Mouse (Mus musculus) neural tube, embryonic 13.5 days (tissue): ENCODE measurements around the gene Gm5244. TPM values are rescaled to one million over a fixed set of nuclear protein-coding genes. Genes with fewer than 3 reads are reported as not detected.

ENCODE experiments used
- ATAC-seq: fragments of 200-750 bp; cut with Nextera tagmentation; 2 replicates; pipeline ENCODE4 v1.8.0; 2017; ENCODE audit warnings: low read depth, mild to moderate bottlenecking, moderate TSS enrichment, moderate library complexity
- H3K27ac ChIP-seq: fragments of 300-500 bp; sonication (generic); replicated peaks from 2 replicates; pipeline ENCODE4 v1.5.1; 2015; ENCODE audit warnings: moderate library complexity, mild to moderate bottlenecking, inconsistent platforms
- H3K27me3 ChIP-seq: fragments of 300-500 bp; sonication (generic); 2 replicates; pipeline ENCODE4 v1.6.1; 2015; ENCODE audit warnings: mild to moderate bottlenecking, inconsistent platforms
- H3K36me3 ChIP-seq: fragments of 300-500 bp; sonication (generic); 2 replicates; pipeline ENCODE4 v1.6.1; 2015; ENCODE audit warnings: mild to moderate bottlenecking, inconsistent platforms
- H3K4me1 ChIP-seq: fragments of 300-500 bp; sonication (generic); replicated peaks from 2 replicates; pipeline ENCODE4 v1.6.1; 2015; ENCODE audit warnings: inconsistent platforms
- H3K4me2 ChIP-seq: fragments of 300-500 bp; sonication (generic); 2 replicates; pipeline ENCODE4 v1.6.1; 2015; ENCODE audit warnings: inconsistent platforms, mild to moderate bottlenecking, moderate library complexity
- H3K4me3 ChIP-seq: fragments of 300-500 bp; sonication (generic); 2 replicates; pipeline ENCODE4 v1.5.1; 2015; ENCODE audit warnings: mild to moderate bottlenecking, inconsistent platforms
- H3K9ac ChIP-seq: fragments of 300-500 bp; sonication (generic); 2 replicates; pipeline ENCODE4 v1.6.1; 2015; ENCODE audit warnings: moderate library complexity, mild to moderate bottlenecking, inconsistent platforms
- H3K9me3 ChIP-seq: fragments of 300-500 bp; sonication (generic); 2 replicates; pipeline ENCODE4 v1.6.1; 2016; ENCODE audit warnings: inconsistent platforms
- WGBS: fragments of 180-500 bp; shearing (Covaris S2); methylation state at CpG from one replicate; pipeline ENCODE4 v1.1.7; 2015; 5-methylcytosine and 5-hydroxymethylcytosine counted together
- polyA plus RNA-seq: library from polyadenylated mRNA; unstranded; fragments of >200 nt; fragmentation: Nextera tagmentation; extraction: Ambion mirVana; gene quantifications from 2 replicates; pipeline ENCODE4 v1.2.1, GENCODE M21; 2015

The Gm5244 gene
- polyA plus RNA-seq, 1 experiment from 2014 or later, result not detected

DNA sequence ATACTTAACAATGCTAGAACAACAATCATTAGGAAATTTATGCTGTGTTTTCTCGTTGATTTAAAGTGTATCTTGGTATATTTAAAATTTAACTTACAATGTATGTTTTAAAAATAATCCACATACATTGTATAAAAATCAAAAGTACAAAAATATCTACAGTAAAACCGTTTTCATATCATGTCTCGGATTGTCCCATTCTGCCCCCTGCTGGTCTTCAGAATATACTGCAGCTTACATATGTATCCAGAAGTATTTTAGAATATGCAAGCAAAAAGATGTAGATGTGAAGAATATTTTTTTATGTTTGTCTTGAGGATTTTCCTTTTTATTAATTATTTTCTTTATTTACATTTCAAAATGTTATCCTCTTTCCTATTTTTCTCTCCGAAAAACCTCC, 26.1 kb upstream of the Gm5244 start:
- Histone ChIP-seq H3K36me3 (no peaks in the 10 kb centered on the region), H3K27ac (no peak overlapping the region), H3K4me2 (no peak overlapping the region), H3K27me3 (no peaks in the 10 kb centered on the region), H3K4me1 (no peaks in the 10 kb centered on the region), H3K9me3 (no peaks in the 10 kb centered on the region), H3K4me3 (no peak overlapping the region), H3K9ac (no peak overlapping the region)
- no peak for ATAC-seq
- 35% methylated on average over 4 of the region's 4 CpGs for WGBS

DNA sequence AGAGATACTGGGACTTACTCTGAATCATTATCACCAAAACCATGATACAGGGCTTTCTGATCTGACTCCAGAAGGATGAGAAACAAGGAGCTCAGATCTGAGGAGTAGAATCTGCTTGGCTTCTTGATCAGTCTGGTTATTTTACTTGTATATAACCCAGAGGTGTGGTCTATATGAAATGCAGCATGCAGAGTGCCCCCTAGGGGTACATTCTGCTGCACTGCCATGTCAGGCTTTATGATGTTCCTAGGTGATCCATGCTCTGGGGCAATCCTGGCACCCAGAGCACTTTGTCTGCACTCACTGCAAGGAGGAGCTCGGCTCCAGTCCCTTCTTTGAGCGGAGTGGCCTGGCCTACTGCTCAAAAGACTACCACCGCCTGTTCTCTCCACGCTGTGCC, 21.9 kb upstream of the Gm5244 start:
- H3K36me3 ChIP-seq, result no peaks in the 10 kb centered on the region
- no peak for ATAC-seq
- 82% methylated on average over 4 of the region's 4 CpGs for WGBS
- no peaks in the 10 kb centered on the region for H3K9me3 ChIP-seq
- no peak overlapping the region for H3K9ac ChIP-seq
- H3K4me3 ChIP-seq, result no peak overlapping the region
- H3K4me1 ChIP-seq, result no peaks in the 10 kb centered on the region
- H3K4me2 ChIP-seq, result no peak overlapping the region
- H3K27ac ChIP-seq, result no peak overlapping the region
- H3K27me3 ChIP-seq, result no peaks in the 10 kb centered on the region

DNA sequence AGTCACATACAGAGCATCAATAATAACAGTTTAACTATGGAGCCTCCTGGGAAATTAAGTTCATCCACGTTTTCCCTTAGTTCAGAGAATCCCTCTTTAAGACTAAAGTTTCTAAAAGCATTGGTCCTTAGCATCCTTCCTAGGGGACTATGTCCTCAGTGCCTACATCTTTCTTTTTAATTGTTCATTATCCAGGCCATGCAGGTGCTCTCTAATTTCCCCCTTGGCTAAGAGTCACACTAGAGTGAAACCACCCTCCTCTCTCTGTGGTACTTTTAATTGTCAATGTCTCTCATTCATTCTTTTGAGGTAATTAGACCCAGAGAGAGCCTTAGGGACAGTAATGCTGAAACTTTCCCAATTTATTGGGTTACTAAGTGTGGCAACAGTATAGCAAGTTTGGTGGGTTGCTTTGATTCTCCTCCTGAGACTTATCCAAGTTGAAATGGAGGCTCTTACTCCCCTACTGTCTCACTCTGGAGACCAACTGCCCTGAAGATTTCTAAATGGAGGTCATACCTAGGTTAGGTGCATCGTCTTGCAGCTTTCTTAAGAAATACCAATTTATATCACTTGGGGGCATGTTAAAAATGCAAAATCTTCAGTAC, 15.6 kb upstream of the Gm5244 start:
- 75% methylated on average over 2 of the region's 2 CpGs for WGBS
- H3K9ac ChIP-seq, result no peak overlapping the region
- H3K27me3 ChIP-seq, result no peaks in the 10 kb centered on the region
- H3K36me3 ChIP-seq, result no peaks in the 10 kb centered on the region
- H3K4me1 ChIP-seq, result no peaks in the 10 kb centered on the region
- ATAC-seq, result no peak
- H3K9me3 ChIP-seq, result no peaks in the 10 kb centered on the region
- H3K4me3 ChIP-seq, result no peak overlapping the region
- H3K27ac ChIP-seq, result no peak overlapping the region
- no peak overlapping the region for H3K4me2 ChIP-seq

DNA sequence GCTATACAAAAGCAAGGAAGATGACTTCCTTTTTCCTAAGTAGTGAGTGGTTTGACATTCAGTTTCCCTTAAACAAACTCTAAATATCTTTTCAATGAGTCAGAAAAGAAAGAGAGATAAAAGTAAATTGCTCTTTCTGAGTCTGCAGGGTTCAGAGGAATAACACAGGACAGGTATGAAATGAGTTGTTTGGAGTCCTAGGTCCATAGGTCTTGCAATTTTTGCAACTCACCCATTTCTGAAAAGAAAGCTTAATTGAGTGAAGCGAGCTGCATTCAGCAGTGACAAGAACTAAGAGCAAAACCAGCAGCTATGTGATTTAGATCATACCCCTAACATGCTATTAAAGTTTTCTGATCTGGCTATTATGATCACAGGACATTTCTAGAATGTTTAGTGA, 14.9 kb upstream of the Gm5244 start:
- Histone ChIP-seq H3K4me1 (no peaks in the 10 kb centered on the region), H3K4me3 (no peak overlapping the region), H3K27ac (no peak overlapping the region), H3K9ac (no peak overlapping the region), H3K9me3 (no peaks in the 10 kb centered on the region), H3K27me3 (no peaks in the 10 kb centered on the region), H3K36me3 (no peaks in the 10 kb centered on the region), H3K4me2 (no peak overlapping the region)
- 69% methylated on average over 1 of the region's 1 CpGs for WGBS
- ATAC-seq, result no peak

DNA sequence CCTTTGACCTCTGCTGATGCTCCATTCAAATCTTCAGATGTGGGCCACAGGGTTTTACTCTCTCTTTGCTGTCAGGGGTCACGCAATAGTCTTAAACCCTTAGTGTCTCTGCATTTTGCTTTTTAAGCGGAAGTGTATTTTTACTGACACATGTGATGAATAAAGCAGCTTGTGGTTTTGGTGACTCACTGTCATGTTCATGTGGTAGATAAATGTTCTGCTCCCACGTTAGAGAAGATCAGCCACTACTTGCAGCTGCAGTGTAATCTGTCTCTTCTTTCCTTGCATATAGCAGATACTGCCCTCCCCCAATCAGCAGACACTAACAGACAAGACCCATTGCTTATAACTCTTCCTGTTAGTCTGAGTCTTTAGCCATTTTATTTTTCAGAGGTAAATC, 12.9 kb upstream of the Gm5244 start:
- 91% methylated on average over 3 of the region's 3 CpGs for WGBS
- Histone ChIP-seq H3K4me3 (no peak overlapping the region), H3K9me3 (no peaks in the 10 kb centered on the region), H3K4me2 (no peak overlapping the region), H3K27me3 (no peaks in the 10 kb centered on the region), H3K36me3 (no peaks in the 10 kb centered on the region), H3K9ac (no peak overlapping the region), H3K27ac (no peak overlapping the region), H3K4me1 (no peaks in the 10 kb centered on the region)
- no peak for ATAC-seq

DNA sequence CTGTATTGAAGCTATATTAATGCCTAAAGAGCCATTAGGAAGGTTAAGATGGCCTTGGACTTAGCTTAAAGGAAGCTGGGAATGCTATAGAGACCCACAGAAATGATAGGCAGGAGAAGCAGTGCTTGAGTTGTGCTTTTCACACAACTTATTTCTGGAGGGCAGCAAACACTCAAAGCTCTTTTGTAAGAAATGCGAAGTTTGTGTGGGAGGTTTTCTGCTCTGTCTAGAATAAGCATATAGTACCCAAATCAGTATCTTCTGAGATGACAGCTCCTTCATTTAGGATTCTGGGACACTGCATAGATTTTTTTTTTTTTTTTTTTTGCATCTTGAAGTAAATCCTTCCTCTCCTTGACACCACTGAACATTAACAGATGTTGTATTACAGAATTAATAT, 8.0 kb upstream of the Gm5244 start:
- Histone ChIP-seq H3K4me1 (no peaks in the 10 kb centered on the region), H3K27ac (no peak overlapping the region), H3K27me3 (no peaks in the 10 kb centered on the region), H3K9ac (no peak overlapping the region), H3K4me3 (no peak overlapping the region), H3K9me3 (no peaks in the 10 kb centered on the region), H3K36me3 (no peaks in the 10 kb centered on the region), H3K4me2 (no peak overlapping the region)
- WGBS, result 97% methylated on average over 1 of the region's 1 CpGs
- no peak for ATAC-seq

GRCm38 (mm10) chr19:12856983-12857382, 10.5 kb downstream of the Gm5244 start, which contains the start of gene Olfr1444:
TSS of gene Olfr1444 (plus strand) at chr19:12857283.
- Histone ChIP-seq H3K4me2 (no peak within 1 kb of the TSS), H3K9me3 (no peaks in the 10 kb centered on the region), H3K9ac (no peak within 1 kb of the TSS), H3K27ac (no peak within 1 kb of the TSS), H3K36me3 (no peaks in the 10 kb centered on the region), H3K27me3 (no peaks in the 10 kb centered on the region), H3K4me3 (no peak within 1 kb of the TSS), H3K4me1 (no peaks in the 10 kb centered on the region)
- ATAC-seq, result no peak
- WGBS, result 65% methylated on average over 1 of the region's 1 CpGs

DNA sequence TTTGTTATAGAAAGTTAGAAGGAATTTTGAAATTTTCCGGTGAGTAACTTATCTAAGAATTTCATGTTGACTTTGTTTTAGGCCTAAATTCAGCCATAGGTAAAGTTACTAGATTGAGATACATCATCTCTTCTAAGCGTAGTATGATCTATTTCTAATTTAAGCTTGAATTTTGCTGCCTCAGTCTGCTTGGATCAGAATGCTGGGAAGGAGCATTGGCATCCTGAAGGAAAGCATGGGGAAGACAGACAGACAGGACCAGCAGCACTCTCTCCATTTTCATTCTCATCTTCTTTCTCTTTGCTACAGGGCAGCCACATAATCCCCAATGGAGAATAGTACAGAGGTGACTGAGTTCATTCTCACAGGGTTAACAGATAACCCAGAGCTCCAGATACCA, 37.1 kb downstream of the Gm5244 start, which contains the start of gene Olfr1445:
TSS of gene Olfr1445 (plus strand) at position 301 of the 400 bp plus-strand sequence.
- Histone ChIP-seq H3K4me2 (no peak within 1 kb of the TSS), H3K4me3 (no peak within 1 kb of the TSS), H3K27ac (no peak within 1 kb of the TSS), H3K9me3 (no peaks in the 10 kb centered on the region; the same call in 1 of the 2 replicates), H3K27me3 (no peaks in the 10 kb centered on the region), H3K9ac (no peak within 1 kb of the TSS), H3K4me1 (no peaks in the 10 kb centered on the region), H3K36me3 (no peaks in the 10 kb centered on the region)
- 82% methylated on average over 2 of the region's 2 CpGs for WGBS
- ATAC-seq, result no peak

- Histone ChIP-seq H3K27me3 (no peaks in the 10 kb centered on the region), H3K4me2 (no peak within 1 kb of the TSS), H3K4me3 (no peak within 1 kb of the TSS), H3K9me3 (no peaks in the 10 kb centered on the region), H3K36me3 (no peaks in the 10 kb centered on the region), H3K9ac (no peak within 1 kb of the TSS), H3K27ac (no peak within 1 kb of the TSS), H3K4me1 (no peaks in the 10 kb centered on the region)
- no peak for ATAC-seq
- 87% methylated on average over 1 of the region's 1 CpGs for WGBS
These were observed 46.9 kb downstream of the Gm5244 start, which contains the start of gene Olfr1446 for GRCm38 (mm10) chr19:12893424-12893823. TSS of gene Olfr1446 (minus strand) at chr19:12893524.

Other genes with a start within 250 kb of the Gm5244 start
- gene Gm4952, start 246.7 kb upstream of the Gm5244 start, polyA plus RNA-seq, result not detected in 2 replicates
- gene Glyat, start 213.4 kb upstream of the Gm5244 start, polyA plus RNA-seq, result not detected in 2 replicates
- not detected in 2 replicates for gene Olfr1442, start 176.2 kb upstream of the Gm5244 start, polyA plus RNA-seq
- not detected in 2 replicates for gene Olfr1443, start 168.6 kb upstream of the Gm5244 start, polyA plus RNA-seq
- not detected in 2 replicates for gene Keg1, start 150.9 kb upstream of the Gm5244 start, polyA plus RNA-seq
- 0.87 and 1.2 TPM in 2 replicates for gene Cntf, start 81.0 kb upstream of the Gm5244 start, polyA plus RNA-seq
- gene Zfp91, start 50.6 kb upstream of the Gm5244 start, polyA plus RNA-seq, result 14.8 and 15.4 TPM in 2 replicates
- 1.2 and 1.9 TPM in 2 replicates for gene Lpxn, start 50.5 kb upstream of the Gm5244 start, polyA plus RNA-seq
- not detected in 2 replicates for gene Olfr1444, start 10.6 kb downstream of the Gm5244 start, polyA plus RNA-seq
- not detected in 2 replicates for gene Olfr1445, start 37.2 kb downstream of the Gm5244 start, polyA plus RNA-seq
- not detected in 2 replicates for gene Olfr1446, start 46.8 kb downstream of the Gm5244 start, polyA plus RNA-seq
- gene Olfr1447, start 57.1 kb downstream of the Gm5244 start, polyA plus RNA-seq, result not detected in 2 replicates
- gene Olfr1448, start 77.7 kb downstream of the Gm5244 start, polyA plus RNA-seq, result not detected in 2 replicates
- gene Olfr1449, start 84.2 kb downstream of the Gm5244 start, polyA plus RNA-seq, result not detected in 2 replicates
- not detected in 2 replicates for gene Olfr1450, start 103.6 kb downstream of the Gm5244 start, polyA plus RNA-seq
- gene Olfr1451, start 148.3 kb downstream of the Gm5244 start, polyA plus RNA-seq, result not detected in 2 replicates
- gene Olfr1453, start 181.6 kb downstream of the Gm5244 start, polyA plus RNA-seq, result not detected in 2 replicates
- not detected in 2 replicates for gene Olfr1454, start 213.9 kb downstream of the Gm5244 start, polyA plus RNA-seq